Mouse (Mus musculus): ENCODE data around the gene Entpd3.

Entpd3 gene

GRCm38 (mm10) chr9:120502013-120502412 lies 37.6 kb upstream of the Entpd3 start:
- Histone ChIP-seq H3K4me1 (replicated peaks; ENCODE audit: low read depth, low read length) (no peaks in the 10 kb centered on the region; the same call in 1 of the 2 replicates), H3K4me3 (replicated peaks; ENCODE audit: low read length) (no peak overlapping the region), H3K9me3 (ENCODE audit: low read length) (peaks cover 22% of the 10 kb centered on the region), H3K36me3 (ENCODE audit: insufficient read depth, low read length) (no peaks in the 10 kb centered on the region), H3K27me3 (ENCODE audit: insufficient read depth, low read length) (peaks cover 4% of the 10 kb centered on the region)
- TF ChIP-seq POU5F1 (IDR thresholded peaks at IDR 0.05; ENCODE audit: borderline replicate concordance, low read length) (no peak), NANOG (IDR thresholded peaks at IDR 0.05; ENCODE audit: borderline replicate concordance, low read length) (no peak), CTCF (conservative IDR thresholded peaks at IDR 0.05; ENCODE audit: low read length) (peak; percentile 97)

GRCm38 (mm10) chr9:120504423-120504822 lies 35.2 kb upstream of the Entpd3 start:
- H3K36me3 ChIP-seq (ENCODE audit: insufficient read depth, low read length): no peaks in the 10 kb centered on the region
- no peak overlapping the region for H3K4me3 ChIP-seq (replicated peaks; ENCODE audit: low read length)
- no peaks in the 10 kb centered on the region; the same call in 1 of the 2 replicates for H3K4me1 ChIP-seq (replicated peaks; ENCODE audit: low read depth, low read length)
- peaks cover 4% of the 10 kb centered on the region for H3K27me3 ChIP-seq (ENCODE audit: insufficient read depth, low read length)
- TF ChIP-seq NANOG (IDR thresholded peaks at IDR 0.05; ENCODE audit: borderline replicate concordance, low read length) (no peak), POU5F1 (IDR thresholded peaks at IDR 0.05; ENCODE audit: borderline replicate concordance, low read length) (no peak), CTCF (conservative IDR thresholded peaks at IDR 0.05; ENCODE audit: low read length) (no peak)
- H3K9me3 ChIP-seq (ENCODE audit: low read length): peaks cover 30% of the 10 kb centered on the region

- H3K9me3 ChIP-seq (ENCODE audit: low read length): peaks cover 33% of the 10 kb centered on the region
- no peaks in the 10 kb centered on the region; the same call in 1 of the 2 replicates for H3K4me1 ChIP-seq (replicated peaks; ENCODE audit: low read depth, low read length)
- no peaks in the 10 kb centered on the region for H3K27me3 ChIP-seq (ENCODE audit: insufficient read depth, low read length)
- no peaks in the 10 kb centered on the region for H3K36me3 ChIP-seq (ENCODE audit: insufficient read depth, low read length)
- H3K4me3 ChIP-seq (replicated peaks; ENCODE audit: low read length): no peak overlapping the region
- TF ChIP-seq CTCF (conservative IDR thresholded peaks at IDR 0.05; ENCODE audit: low read length) (peak; percentile 89), NANOG (IDR thresholded peaks at IDR 0.05; ENCODE audit: borderline replicate concordance, low read length) (no peak)
Observed at GRCm38 (mm10) chr9:120511781-120512180, 27.8 kb upstream of the Entpd3 start.

GRCm38 (mm10) chr9:120516720-120517119 lies 22.9 kb upstream of the Entpd3 start:
- no peak for TF ChIP-seq POU5F1 (IDR thresholded peaks at IDR 0.05; ENCODE audit: borderline replicate concordance, low read length)
- TF ChIP-seq NANOG (IDR thresholded peaks at IDR 0.05; ENCODE audit: borderline replicate concordance, low read length): no peak
- no peak for TF ChIP-seq CTCF (conservative IDR thresholded peaks at IDR 0.05; ENCODE audit: low read length)
- peaks cover 21% of the 10 kb centered on the region for H3K9me3 ChIP-seq (ENCODE audit: low read length)
- no peaks in the 10 kb centered on the region for H3K36me3 ChIP-seq (ENCODE audit: insufficient read depth, low read length)
- H3K4me1 ChIP-seq (replicated peaks; ENCODE audit: low read depth, low read length): peaks cover 12% of the 10 kb centered on the region
- H3K27me3 ChIP-seq (ENCODE audit: insufficient read depth, low read length): peaks cover 8% of the 10 kb centered on the region; the same call in 1 of the 2 replicates
- no peak overlapping the region for H3K4me3 ChIP-seq (replicated peaks; ENCODE audit: low read length)

- H3K4me1 ChIP-seq (replicated peaks; ENCODE audit: low read depth, low read length): peaks cover 12% of the 10 kb centered on the region
- peaks cover 12% of the 10 kb centered on the region; the same call in 1 of the 2 replicates for H3K27me3 ChIP-seq (ENCODE audit: insufficient read depth, low read length)
- H3K4me3 ChIP-seq (replicated peaks; ENCODE audit: low read length): no peak overlapping the region
- no peaks in the 10 kb centered on the region for H3K36me3 ChIP-seq (ENCODE audit: insufficient read depth, low read length)
- no peaks in the 10 kb centered on the region for H3K9me3 ChIP-seq (ENCODE audit: low read length)
- no peak for TF ChIP-seq NANOG (IDR thresholded peaks at IDR 0.05; ENCODE audit: borderline replicate concordance, low read length)
- no peak for TF ChIP-seq POU5F1 (IDR thresholded peaks at IDR 0.05; ENCODE audit: borderline replicate concordance, low read length)
- no peak for TF ChIP-seq CTCF (conservative IDR thresholded peaks at IDR 0.05; ENCODE audit: low read length)
Observed at GRCm38 (mm10) chr9:120518946-120519345, 20.7 kb upstream of the Entpd3 start.

GRCm38 (mm10) chr9:120519469-120520125 lies 20.0 kb upstream of the Entpd3 start:
- no peaks in the 10 kb centered on the region for H3K9me3 ChIP-seq (ENCODE audit: low read length)
- H3K27me3 ChIP-seq (ENCODE audit: insufficient read depth, low read length): peaks cover 12% of the 10 kb centered on the region; the same call in 1 of the 2 replicates
- TF ChIP-seq POU5F1 (IDR thresholded peaks at IDR 0.05; ENCODE audit: borderline replicate concordance, low read length) (no peak), NANOG (IDR thresholded peaks at IDR 0.05; ENCODE audit: borderline replicate concordance, low read length) (no peak), CTCF (conservative IDR thresholded peaks at IDR 0.05; ENCODE audit: low read length) (no peak)
- no peaks in the 10 kb centered on the region for H3K36me3 ChIP-seq (ENCODE audit: insufficient read depth, low read length)
- H3K4me3 ChIP-seq (replicated peaks; ENCODE audit: low read length): no peak overlapping the region
- peaks cover 12% of the 10 kb centered on the region for H3K4me1 ChIP-seq (replicated peaks; ENCODE audit: low read depth, low read length)

GRCm38 (mm10) chr9:120521161-120521560 lies 18.5 kb upstream of the Entpd3 start:
- peaks cover 12% of the 10 kb centered on the region for H3K4me1 ChIP-seq (replicated peaks; ENCODE audit: low read depth, low read length)
- H3K36me3 ChIP-seq (ENCODE audit: insufficient read depth, low read length): no peaks in the 10 kb centered on the region
- H3K4me3 ChIP-seq (replicated peaks; ENCODE audit: low read length): no peak overlapping the region
- TF ChIP-seq CTCF (conservative IDR thresholded peaks at IDR 0.05; ENCODE audit: low read length) (no peak), NANOG (IDR thresholded peaks at IDR 0.05; ENCODE audit: borderline replicate concordance, low read length) (no peak), POU5F1 (IDR thresholded peaks at IDR 0.05; ENCODE audit: borderline replicate concordance, low read length) (no peak)
- H3K27me3 ChIP-seq (ENCODE audit: insufficient read depth, low read length): peaks cover 12% of the 10 kb centered on the region; the same call in 1 of the 2 replicates
- no peaks in the 10 kb centered on the region for H3K9me3 ChIP-seq (ENCODE audit: low read length)

GRCm38 (mm10) chr9:120527270-120527669 lies 12.3 kb upstream of the Entpd3 start:
- H3K27me3 ChIP-seq (ENCODE audit: insufficient read depth, low read length): peaks cover 2% of the 10 kb centered on the region; the same call in 1 of the 2 replicates
- H3K4me1 ChIP-seq (replicated peaks; ENCODE audit: low read depth, low read length): peaks cover 31% of the 10 kb centered on the region
- no peaks in the 10 kb centered on the region for H3K36me3 ChIP-seq (ENCODE audit: insufficient read depth, low read length)
- H3K9me3 ChIP-seq (ENCODE audit: low read length): no peaks in the 10 kb centered on the region
- no peak overlapping the region for H3K4me3 ChIP-seq (replicated peaks; ENCODE audit: low read length)
- TF ChIP-seq POU5F1 (IDR thresholded peaks at IDR 0.05; ENCODE audit: borderline replicate concordance, low read length) (no peak), NANOG (IDR thresholded peaks at IDR 0.05; ENCODE audit: borderline replicate concordance, low read length) (no peak), CTCF (conservative IDR thresholded peaks at IDR 0.05; ENCODE audit: low read length) (no peak)

Measured in E14TG2a.4 (cell line).